Mouse (Mus musculus): ENCODE measurements around the gene Gstt1. TPM values are rescaled to one million over a fixed set of nuclear protein-coding genes. Genes with fewer than 3 reads are reported as not detected.

Gstt1 gene
- total RNA-seq, 1 experiment from 2014 or later = not detected

DNA sequence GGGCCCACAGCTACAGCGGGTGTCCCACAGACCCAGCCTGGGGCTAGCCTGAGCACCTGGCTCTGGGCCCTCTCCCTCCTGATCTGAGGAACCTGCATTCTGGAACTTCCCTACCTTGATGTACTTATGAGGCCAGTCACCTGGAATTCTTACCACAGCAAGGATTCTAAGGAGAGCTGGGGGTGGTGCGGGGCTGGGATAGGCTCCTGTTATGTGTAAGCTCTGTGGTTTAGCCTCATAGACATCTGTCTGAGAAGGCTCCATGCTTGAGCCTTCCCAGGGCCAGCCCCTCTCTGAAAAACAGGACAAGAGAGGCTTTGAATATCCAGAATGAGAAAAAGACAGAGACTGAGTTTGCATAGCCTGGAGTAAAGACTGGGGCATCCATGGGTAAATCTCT is 24.1 kb upstream of the Gstt1 start, which contains the start of gene Gstt4:
Gene Gstt4, minus strand, starts transcription at position 101 of the 400 bp plus-strand sequence.
- no peak for ATAC-seq (replicated peaks; ENCODE audit: insufficient number of reproducible peaks, low FRiP score, low TSS enrichment, poor library complexity, severe bottlenecking)

- no peak for ATAC-seq (replicated peaks; ENCODE audit: insufficient number of reproducible peaks, low FRiP score, low TSS enrichment, poor library complexity, severe bottlenecking)
These were observed 21.5 kb upstream of the Gstt1 start for GRCm38 (mm10) chr10:75819882-75820281.

- no peak for ATAC-seq (replicated peaks; ENCODE audit: insufficient number of reproducible peaks, low FRiP score, low TSS enrichment, poor library complexity, severe bottlenecking)
These were observed 20.3 kb upstream of the Gstt1 start for GRCm38 (mm10) chr10:75818641-75819040.

DNA sequence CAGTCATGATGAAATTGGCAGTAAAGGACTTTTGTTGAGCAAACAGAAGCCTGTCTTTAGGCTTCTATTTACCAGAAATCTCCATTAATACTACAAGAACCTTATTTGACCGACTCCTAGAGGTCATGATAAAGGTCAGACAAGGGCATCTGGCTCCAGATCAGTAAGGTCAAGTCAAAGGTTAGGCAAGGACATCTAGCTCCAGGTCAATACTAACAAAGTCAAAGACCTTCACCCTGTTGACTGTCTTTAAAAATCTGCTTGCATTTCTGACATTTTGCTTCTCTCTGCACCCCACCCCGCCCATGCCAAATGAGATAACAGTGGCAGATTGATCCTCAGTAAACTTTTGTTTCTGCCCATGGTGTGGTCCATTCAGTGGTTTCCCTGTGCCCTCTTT is 5.8 kb upstream of the Gstt1 start:
- no peak for ATAC-seq (replicated peaks; ENCODE audit: insufficient number of reproducible peaks, low FRiP score, low TSS enrichment, poor library complexity, severe bottlenecking)

- peak; percentile 57; the same call in 1 of the 2 replicates for ATAC-seq (replicated peaks; ENCODE audit: insufficient number of reproducible peaks, low FRiP score, low TSS enrichment, poor library complexity, severe bottlenecking)
These were observed 687 bp downstream of the Gstt1 start for GRCm38 (mm10) chr10:75797619-75798175.

DNA sequence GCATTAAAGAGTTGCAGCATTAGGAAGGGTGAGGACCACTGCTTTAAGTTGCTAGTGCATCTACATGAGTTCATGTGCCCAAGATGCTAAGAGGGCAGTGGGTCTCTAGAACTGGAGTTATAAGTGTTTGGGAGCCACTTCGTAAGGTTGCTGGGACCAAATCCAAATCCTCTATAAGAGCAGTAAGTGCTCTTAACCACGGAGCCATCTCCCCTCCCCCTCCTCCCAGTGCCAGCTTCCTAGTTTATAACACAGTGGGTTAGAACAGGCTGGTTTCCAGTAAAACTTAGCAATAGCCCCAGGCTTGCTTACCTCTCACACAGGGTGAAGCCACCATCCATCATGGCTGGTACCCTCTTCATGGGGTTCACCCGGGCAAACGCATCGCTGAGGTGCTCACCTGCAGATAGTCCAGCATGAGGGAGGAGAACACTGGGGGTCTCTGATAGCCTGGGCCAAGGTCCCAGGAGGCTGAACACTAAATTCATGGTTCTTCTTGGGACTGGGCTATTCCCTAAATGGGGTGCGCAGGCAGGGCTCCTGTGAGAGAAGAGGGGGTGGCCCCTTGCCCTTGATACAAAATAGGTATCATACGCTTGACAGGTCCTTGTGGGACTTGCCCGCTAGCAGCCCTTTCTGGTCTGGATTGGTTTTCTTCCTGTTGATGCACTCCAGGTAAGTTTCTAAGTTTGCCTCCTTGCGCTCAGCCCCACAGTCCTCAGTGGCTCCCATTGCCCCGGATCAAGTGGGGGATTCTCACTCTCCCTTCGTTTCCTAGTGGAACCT is 1.5 kb downstream of the Gstt1 start:
- ATAC-seq (replicated peaks; ENCODE audit: insufficient number of reproducible peaks, low FRiP score, low TSS enrichment, poor library complexity, severe bottlenecking) = no peak

- no peak for ATAC-seq (replicated peaks; ENCODE audit: insufficient number of reproducible peaks, low FRiP score, low TSS enrichment, poor library complexity, severe bottlenecking)
These were observed 3.5 kb downstream of the Gstt1 start for GRCm38 (mm10) chr10:75794880-75795279.

GRCm38 (mm10) chr10:75790773-75791172 is 7.6 kb downstream of the Gstt1 start:
- no peak for ATAC-seq (replicated peaks; ENCODE audit: insufficient number of reproducible peaks, low FRiP score, low TSS enrichment, poor library complexity, severe bottlenecking)

DNA sequence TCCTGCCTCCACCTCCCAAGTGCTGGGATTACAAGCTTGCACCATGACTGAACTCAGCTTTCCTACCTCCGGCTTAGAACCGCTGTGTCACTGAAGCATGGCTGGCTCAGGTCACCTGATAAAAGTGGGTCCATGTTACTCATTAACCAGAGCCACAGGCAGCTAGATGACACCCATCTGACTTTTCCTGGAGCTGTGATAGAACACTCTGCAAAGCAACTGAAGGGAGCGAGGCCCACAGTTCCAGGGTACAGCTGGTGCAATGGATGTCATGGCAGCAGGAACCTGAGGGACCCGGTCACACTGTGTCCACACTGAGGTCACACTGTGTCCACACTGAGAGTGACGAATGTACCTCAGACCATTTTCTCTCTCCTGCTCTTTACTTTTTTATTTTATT is 8.5 kb downstream of the Gstt1 start:
- no peak for ATAC-seq (replicated peaks; ENCODE audit: insufficient number of reproducible peaks, low FRiP score, low TSS enrichment, poor library complexity, severe bottlenecking)

DNA sequence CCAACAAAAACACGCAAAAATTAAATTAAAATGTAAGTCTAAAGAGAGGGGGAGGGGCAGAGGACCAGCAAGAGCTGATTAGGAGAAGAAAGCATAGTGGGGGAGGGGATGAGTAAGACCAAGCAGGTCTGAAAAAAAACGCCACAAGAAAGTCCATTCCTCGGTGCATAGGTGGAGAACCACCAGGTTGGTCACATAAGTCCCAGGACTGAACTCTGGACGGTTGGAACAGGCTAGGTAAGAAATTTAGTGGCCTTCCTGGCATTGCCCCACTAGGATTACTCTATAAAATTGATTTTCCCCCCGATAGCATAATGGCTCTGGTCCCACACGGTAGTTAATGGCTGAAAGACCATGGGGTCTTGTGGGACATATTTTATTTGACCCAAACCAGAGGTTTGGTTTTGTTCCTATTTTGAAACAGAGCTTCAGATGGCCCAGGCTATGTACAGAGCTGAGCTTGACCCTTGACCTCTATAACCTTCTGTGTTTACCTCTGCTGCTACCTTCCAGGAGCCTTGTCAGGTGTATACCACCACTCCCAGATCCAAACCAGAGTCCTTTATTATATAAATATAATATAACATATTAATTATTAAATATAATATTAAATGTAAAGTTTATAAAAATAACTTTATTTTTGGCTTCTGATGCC is 9.2 kb downstream of the Gstt1 start:
- no peak for ATAC-seq (replicated peaks; ENCODE audit: insufficient number of reproducible peaks, low FRiP score, low TSS enrichment, poor library complexity, severe bottlenecking)

GRCm38 (mm10) chr10:75788277-75788676 is 10.1 kb downstream of the Gstt1 start:
- ATAC-seq (replicated peaks; ENCODE audit: insufficient number of reproducible peaks, low FRiP score, low TSS enrichment, poor library complexity, severe bottlenecking) = no peak

- ATAC-seq (replicated peaks; ENCODE audit: insufficient number of reproducible peaks, low FRiP score, low TSS enrichment, poor library complexity, severe bottlenecking) = no peak
These were observed 12.9 kb downstream of the Gstt1 start for GRCm38 (mm10) chr10:75785442-75785841.

- peak; percentile 62 for ATAC-seq (replicated peaks; ENCODE audit: insufficient number of reproducible peaks, low FRiP score, low TSS enrichment, poor library complexity, severe bottlenecking)
These were observed 17.4 kb downstream of the Gstt1 start, which contains the start of the genes Gm20441 and Gstt3 for GRCm38 (mm10) chr10:75780769-75781578. Gene Gm20441, minus strand, starts transcription at chr10:75780954. Gene Gstt3, minus strand, starts transcription at chr10:75781414.

- ATAC-seq (replicated peaks; ENCODE audit: insufficient number of reproducible peaks, low FRiP score, low TSS enrichment, poor library complexity, severe bottlenecking) = no peak
These were observed 18.9 kb downstream of the Gstt1 start for GRCm38 (mm10) chr10:75779206-75780174.

DNA sequence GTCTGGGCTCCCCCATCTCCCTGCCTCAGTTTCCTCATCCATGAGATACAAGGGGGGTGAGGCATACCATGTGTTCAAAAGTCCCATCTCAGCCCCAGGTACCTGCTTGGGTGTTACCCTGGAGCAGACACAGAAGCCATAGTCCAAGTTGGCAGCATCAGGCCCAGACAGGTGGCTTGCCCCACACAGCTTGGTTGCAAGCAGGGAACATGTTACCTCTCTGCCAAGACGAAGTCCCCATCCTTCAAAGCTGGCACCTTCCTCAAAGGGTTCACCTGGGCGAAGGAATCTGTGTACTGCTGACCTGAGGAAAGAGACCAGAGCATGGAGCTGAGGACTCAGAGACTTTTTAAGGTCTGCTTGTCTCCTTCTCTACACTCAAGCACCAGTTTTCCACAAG is 20.5 kb downstream of the Gstt1 start:
- no peak for ATAC-seq (replicated peaks; ENCODE audit: insufficient number of reproducible peaks, low FRiP score, low TSS enrichment, poor library complexity, severe bottlenecking)

DNA sequence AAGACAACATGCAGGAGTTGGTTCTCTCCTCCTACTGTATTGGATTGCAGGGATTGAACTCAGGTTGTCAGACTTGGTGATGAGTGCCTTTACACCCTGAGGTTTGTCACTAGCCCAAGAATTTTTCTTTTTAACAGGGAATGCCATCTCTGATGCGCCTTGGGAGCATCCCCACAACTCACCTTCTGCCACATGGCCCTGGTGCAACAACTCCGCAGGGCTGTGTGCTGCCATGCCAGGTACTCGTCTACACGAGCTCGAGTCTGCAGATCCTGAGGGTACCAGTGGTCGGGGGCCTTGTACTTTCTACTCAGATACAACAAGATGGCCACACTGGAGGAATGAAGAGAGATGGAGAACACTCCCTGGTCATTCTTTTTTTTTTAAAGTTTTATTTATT is 21.8 kb downstream of the Gstt1 start:
- no peak for ATAC-seq (replicated peaks; ENCODE audit: insufficient number of reproducible peaks, low FRiP score, low TSS enrichment, poor library complexity, severe bottlenecking)

DNA sequence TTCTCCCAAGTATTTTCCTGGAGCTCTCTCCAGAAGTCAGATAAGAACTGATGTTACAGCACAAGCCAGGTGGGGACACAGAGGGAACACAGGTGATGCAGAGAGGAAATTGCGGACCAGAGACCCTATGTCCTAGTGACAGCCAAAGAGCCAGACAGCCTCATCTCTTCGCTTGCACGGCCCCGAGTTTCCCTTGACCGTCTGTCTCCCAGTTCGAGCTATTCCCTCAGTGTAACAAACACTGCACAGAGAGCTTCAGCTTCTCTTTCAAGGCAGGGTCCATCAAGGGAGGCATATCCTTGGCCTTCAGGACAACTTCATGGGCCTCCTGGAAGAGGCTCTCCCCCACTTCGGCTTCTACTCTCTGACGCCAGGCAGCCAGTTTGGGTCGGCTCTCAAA is 23.8 kb downstream of the Gstt1 start:
- no peak for ATAC-seq (replicated peaks; ENCODE audit: insufficient number of reproducible peaks, low FRiP score, low TSS enrichment, poor library complexity, severe bottlenecking)

- ATAC-seq (replicated peaks; ENCODE audit: insufficient number of reproducible peaks, low FRiP score, low TSS enrichment, poor library complexity, severe bottlenecking) = no peak
These were observed 24.3 kb downstream of the Gstt1 start for GRCm38 (mm10) chr10:75774102-75774501.

Data from monocyte, adult 5-6 weeks (primary cell).